Mouse (Mus musculus) midbrain, embryonic 12.5 days (tissue): ENCODE measurements around the gene Plvap. TPM values are rescaled to one million over a fixed set of nuclear protein-coding genes. Genes with fewer than 3 reads are reported as not detected.
"Not testable (repeated sequence)": the region's sequence is repeated elsewhere in the genome, so short reads cannot be mapped to it uniquely, and the experiment has no call there.

ENCODE experiments used
- ATAC-seq: fragments of 200-750 bp; cut with Nextera tagmentation; 2 replicates; pipeline ENCODE4 v1.8.0; 2017; ENCODE audit warnings: low read depth, moderate TSS enrichment, moderate library complexity; ENCODE audit not compliant: low FRiP score
- H3K27ac ChIP-seq: fragments of 300-500 bp; sonication (generic); replicated peaks from 2 replicates; pipeline ENCODE4 v1.5.1; 2016; ENCODE audit warnings: mild to moderate bottlenecking
- H3K27me3 ChIP-seq: fragments of 300-500 bp; sonication (generic); 2 replicates; pipeline ENCODE4 v1.6.1; 2016; ENCODE audit warnings: mild to moderate bottlenecking
- H3K36me3 ChIP-seq: fragments of 300-500 bp; sonication (generic); 2 replicates; pipeline ENCODE4 v1.6.1; 2016
- H3K4me1 ChIP-seq: fragments of 300-500 bp; sonication (generic); 2 replicates; pipeline ENCODE4 v1.6.1; 2016
- H3K4me2 ChIP-seq: fragments of 300-500 bp; sonication (generic); replicated peaks from 2 replicates; pipeline ENCODE4 v1.6.1; 2016; ENCODE audit warnings: mild to moderate bottlenecking, moderate library complexity
- H3K4me3 ChIP-seq: fragments of 300-500 bp; sonication (generic); 2 replicates; pipeline ENCODE4 v1.5.1; 2016; ENCODE audit warnings: mild to moderate bottlenecking
- H3K9ac ChIP-seq: fragments of 300-500 bp; sonication (generic); replicated peaks from 2 replicates; pipeline ENCODE4 v1.6.1; 2016; ENCODE audit warnings: mild to moderate bottlenecking, moderate library complexity
- H3K9me3 ChIP-seq: fragments of 300-500 bp; sonication (generic); 2 replicates; pipeline ENCODE4 v1.6.1; 2016; ENCODE audit warnings: mild to moderate bottlenecking
- WGBS: fragments of 180-500 bp; shearing (Covaris S2); methylation state at CpG from one replicate; pipeline ENCODE4 v1.1.7; 2016; 5-methylcytosine and 5-hydroxymethylcytosine counted together
- polyA plus RNA-seq: library from polyadenylated mRNA; unstranded; fragments of >200 nt; fragmentation: Nextera tagmentation; extraction: Ambion mirVana; gene quantifications from 2 replicates; pipeline ENCODE4 v1.2.1, GENCODE M21; 2016

Plvap gene
- polyA plus RNA-seq, 1 experiment from 2014 or later, result 29.5 TPM

DNA sequence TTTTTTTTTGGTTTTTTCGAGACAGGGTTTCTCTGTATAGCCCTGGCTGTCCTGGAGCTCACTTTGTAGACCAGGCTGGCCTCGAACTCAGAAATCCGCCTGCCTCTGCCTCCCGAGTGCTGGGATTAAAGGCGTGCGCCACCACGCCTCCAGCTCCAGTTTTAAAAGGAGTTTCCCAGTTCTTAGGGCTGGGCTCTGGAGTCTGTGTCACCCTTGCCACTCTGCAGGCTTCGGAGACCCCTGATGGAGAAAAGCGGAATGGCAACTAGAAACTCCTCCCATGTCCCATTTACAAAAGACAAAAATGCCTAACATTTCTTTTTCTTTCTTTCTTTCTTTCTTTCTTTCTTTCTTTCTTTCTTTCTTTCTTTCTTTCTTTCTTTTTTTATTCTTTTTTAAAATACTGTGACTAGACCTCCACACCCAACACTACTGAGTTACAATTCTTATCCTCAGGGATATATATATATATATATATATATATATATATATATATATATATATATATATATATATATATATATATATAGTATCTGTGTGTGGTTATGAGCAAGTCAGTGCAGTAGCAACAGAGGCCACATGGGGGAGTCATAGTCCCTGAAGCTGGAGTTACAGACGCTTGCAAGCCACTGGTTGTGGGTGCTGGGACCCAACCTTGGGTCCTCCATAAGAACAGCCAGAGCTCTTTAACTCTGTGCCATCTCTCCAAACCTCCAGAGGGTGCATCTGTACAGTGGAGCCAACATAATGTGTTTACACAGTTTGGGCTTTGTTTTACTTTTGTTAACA is 7.7 kb upstream of the Plvap start:
- not testable (repeated sequence) for H3K36me3 ChIP-seq, H3K4me3 ChIP-seq, H3K9me3 ChIP-seq, H3K4me1 ChIP-seq, H3K27ac ChIP-seq, ATAC-seq, H3K9ac ChIP-seq, H3K4me2 ChIP-seq
- WGBS, result 42% methylated on average over 9 of the region's 10 CpGs
- peaks cover 28% of the 10 kb centered on the region for H3K27me3 ChIP-seq

- H3K4me1 ChIP-seq, result peaks cover 4% of the 10 kb centered on the region; the same call in 1 of the 2 replicates
- no peak overlapping the region for H3K4me2 ChIP-seq
- H3K9me3 ChIP-seq, result no peaks in the 10 kb centered on the region
- ATAC-seq, result no peak
- H3K27me3 ChIP-seq, result peaks cover 8% of the 10 kb centered on the region
- no peak overlapping the region for H3K9ac ChIP-seq
- H3K36me3 ChIP-seq, result no peaks in the 10 kb centered on the region
- WGBS, result 28% methylated on average over 6 of the region's 6 CpGs
- H3K4me3 ChIP-seq, result no peak overlapping the region
- no peak overlapping the region for H3K27ac ChIP-seq
These were observed 5.2 kb upstream of the Plvap start for GRCm38 (mm10) chr8:71516786-71517185.

GRCm38 (mm10) chr8:71515043-71515442 is 3.5 kb upstream of the Plvap start:
- Histone ChIP-seq H3K36me3 (no peaks in the 10 kb centered on the region), H3K27ac (no peak overlapping the region), H3K4me2 (no peak overlapping the region), H3K4me3 (no peak overlapping the region), H3K4me1 (peaks cover 4% of the 10 kb centered on the region; the same call in 1 of the 2 replicates), H3K9ac (no peak overlapping the region), H3K27me3 (peaks cover 20% of the 10 kb centered on the region), H3K9me3 (no peaks in the 10 kb centered on the region)
- no peak for ATAC-seq
- WGBS, result 67% methylated on average over 5 of the region's 5 CpGs

DNA sequence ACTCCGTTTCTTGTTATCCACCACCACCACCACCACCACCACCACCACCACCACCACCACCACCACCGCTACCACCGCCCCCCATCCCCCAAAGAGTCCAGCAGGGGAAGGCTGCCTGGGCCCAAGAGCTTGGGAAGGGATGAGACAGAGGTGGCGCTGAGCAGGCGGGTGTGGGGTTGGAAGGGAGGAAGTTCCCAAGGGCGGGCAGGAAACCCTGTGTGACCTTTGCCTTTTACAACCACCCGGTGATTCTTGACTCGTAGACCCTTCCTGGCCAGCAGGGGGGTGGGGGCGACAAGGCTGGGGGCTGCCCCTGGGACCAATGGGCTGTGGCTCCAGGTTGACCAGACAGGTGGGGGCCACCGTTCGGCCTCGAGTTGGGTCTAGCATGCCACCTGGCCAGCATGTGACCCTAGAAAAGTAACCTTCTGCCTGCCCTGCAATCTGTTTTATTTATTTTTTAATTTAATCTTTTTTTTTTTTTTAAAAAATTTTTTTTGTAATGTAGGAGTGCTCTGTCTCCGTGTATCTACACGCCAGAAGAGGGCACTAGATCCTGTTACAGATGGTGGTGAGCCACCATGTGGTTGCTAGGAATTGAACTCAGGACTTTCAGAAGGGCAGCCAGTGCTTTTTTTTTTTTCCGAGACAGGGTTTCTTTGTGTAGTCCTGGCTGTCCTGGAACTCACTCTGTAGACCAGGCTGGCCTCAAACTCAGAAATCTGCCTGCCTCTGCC is 1.6 kb upstream of the Plvap start:
- ATAC-seq, result no peak
- Histone ChIP-seq H3K4me3 (no peak overlapping the region), H3K9ac (no peak overlapping the region), H3K9me3 (no peaks in the 10 kb centered on the region), H3K4me2 (no peak overlapping the region), H3K27me3 (peaks cover 37% of the 10 kb centered on the region), H3K27ac (no peak overlapping the region), H3K36me3 (no peaks in the 10 kb centered on the region), H3K4me1 (peaks cover 4% of the 10 kb centered on the region; the same call in 1 of the 2 replicates)
- WGBS, result 76% methylated on average over 15 of the region's 15 CpGs

DNA sequence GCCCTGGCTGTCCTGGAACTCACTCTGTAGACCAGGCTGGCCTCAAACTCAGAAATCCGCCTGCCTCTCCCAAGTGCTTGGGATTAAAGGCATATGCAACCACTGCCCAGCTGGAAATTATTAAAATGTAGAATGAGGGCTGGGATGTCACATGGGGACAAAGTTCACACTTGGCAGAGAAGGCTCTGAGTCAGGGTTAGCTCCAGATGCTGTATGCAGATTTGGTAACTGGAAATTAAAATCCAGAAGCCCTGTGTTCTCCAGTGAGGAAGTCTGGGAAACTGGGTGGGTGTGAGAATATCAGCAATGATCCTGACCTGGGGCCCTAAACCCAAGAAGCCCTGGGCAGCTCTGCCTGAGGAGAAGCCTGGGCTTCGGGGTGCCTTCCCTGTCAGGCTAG is 2.2 kb downstream of the Plvap start:
- no peak overlapping the region for H3K4me2 ChIP-seq
- no peak overlapping the region for H3K9ac ChIP-seq
- 65% methylated on average over 2 of the region's 2 CpGs for WGBS
- no peaks in the 10 kb centered on the region for H3K36me3 ChIP-seq
- no peak overlapping the region for H3K4me3 ChIP-seq
- peaks cover 9% of the 10 kb centered on the region for H3K4me1 ChIP-seq
- no peaks in the 10 kb centered on the region for H3K9me3 ChIP-seq
- peaks cover 74% of the 10 kb centered on the region for H3K27me3 ChIP-seq
- no peak overlapping the region for H3K27ac ChIP-seq
- no peak for ATAC-seq

DNA sequence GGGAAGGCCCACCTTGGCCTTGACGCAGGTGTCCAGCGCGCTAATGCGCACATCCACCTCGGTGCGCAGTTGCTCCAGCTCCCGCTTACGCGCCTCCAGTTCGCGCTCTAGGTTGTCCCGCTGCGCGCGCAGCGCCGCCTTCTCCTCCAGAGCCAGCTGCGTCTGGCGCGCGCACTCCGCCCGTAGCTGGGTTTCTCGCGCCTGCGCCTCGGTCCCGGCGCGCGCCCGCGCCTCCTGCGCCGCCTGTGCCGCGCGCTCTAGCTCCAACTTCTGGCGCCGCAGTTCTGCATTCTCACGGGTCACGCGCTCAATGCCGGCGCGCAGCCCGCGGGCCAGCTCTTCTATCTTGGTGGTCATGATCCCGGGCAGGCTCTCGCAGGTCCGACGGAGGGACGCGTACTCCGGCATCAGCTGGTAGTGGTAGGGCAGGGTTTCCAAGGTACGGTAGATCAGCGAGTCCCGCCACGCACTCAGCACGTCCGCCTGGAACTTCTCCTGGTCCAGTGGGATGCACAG is 3.9 kb downstream of the Plvap start:
- peak; percentile 59 for ATAC-seq
- Histone ChIP-seq H3K4me2 (peak overlapping the region; percentile 56), H3K4me3 (peak overlapping the region; percentile 39), H3K36me3 (no peaks in the 10 kb centered on the region), H3K9me3 (no peaks in the 10 kb centered on the region), H3K27ac (no peak overlapping the region), H3K27me3 (peaks cover 75% of the 10 kb centered on the region), H3K9ac (no peak overlapping the region), H3K4me1 (peaks cover 9% of the 10 kb centered on the region)
- under 1% methylated on average over 61 of the region's 61 CpGs for WGBS

GRCm38 (mm10) chr8:71505979-71506378 is 5.6 kb downstream of the Plvap start:
- no peaks in the 10 kb centered on the region for H3K9me3 ChIP-seq
- H3K4me1 ChIP-seq, result peaks cover 9% of the 10 kb centered on the region
- no peaks in the 10 kb centered on the region for H3K36me3 ChIP-seq
- no peak for ATAC-seq
- H3K4me2 ChIP-seq, result no peak overlapping the region
- WGBS, result 81% methylated on average over 4 of the region's 4 CpGs
- no peak overlapping the region for H3K4me3 ChIP-seq
- no peak overlapping the region for H3K9ac ChIP-seq
- no peak overlapping the region for H3K27ac ChIP-seq
- H3K27me3 ChIP-seq, result peaks cover 65% of the 10 kb centered on the region

GRCm38 (mm10) chr8:71505326-71505725 is 6.2 kb downstream of the Plvap start:
- ATAC-seq, result no peak
- H3K27ac ChIP-seq, result no peak overlapping the region
- no peak overlapping the region for H3K4me3 ChIP-seq
- H3K4me2 ChIP-seq, result no peak overlapping the region
- H3K4me1 ChIP-seq, result peaks cover 9% of the 10 kb centered on the region
- WGBS, result 96% methylated on average over 4 of the region's 4 CpGs
- H3K27me3 ChIP-seq, result peaks cover 59% of the 10 kb centered on the region
- H3K9ac ChIP-seq, result no peak overlapping the region
- no peaks in the 10 kb centered on the region for H3K9me3 ChIP-seq
- H3K36me3 ChIP-seq, result no peaks in the 10 kb centered on the region

GRCm38 (mm10) chr8:71504349-71504748 is 7.2 kb downstream of the Plvap start:
- WGBS, result 83% methylated on average over 4 of the region's 4 CpGs
- Histone ChIP-seq H3K4me1 (peaks cover 9% of the 10 kb centered on the region), H3K4me3 (no peak overlapping the region), H3K36me3 (no peaks in the 10 kb centered on the region), H3K9ac (no peak overlapping the region), H3K27me3 (peaks cover 49% of the 10 kb centered on the region), H3K9me3 (no peaks in the 10 kb centered on the region), H3K27ac (no peak overlapping the region), H3K4me2 (no peak overlapping the region)
- no peak for ATAC-seq

DNA sequence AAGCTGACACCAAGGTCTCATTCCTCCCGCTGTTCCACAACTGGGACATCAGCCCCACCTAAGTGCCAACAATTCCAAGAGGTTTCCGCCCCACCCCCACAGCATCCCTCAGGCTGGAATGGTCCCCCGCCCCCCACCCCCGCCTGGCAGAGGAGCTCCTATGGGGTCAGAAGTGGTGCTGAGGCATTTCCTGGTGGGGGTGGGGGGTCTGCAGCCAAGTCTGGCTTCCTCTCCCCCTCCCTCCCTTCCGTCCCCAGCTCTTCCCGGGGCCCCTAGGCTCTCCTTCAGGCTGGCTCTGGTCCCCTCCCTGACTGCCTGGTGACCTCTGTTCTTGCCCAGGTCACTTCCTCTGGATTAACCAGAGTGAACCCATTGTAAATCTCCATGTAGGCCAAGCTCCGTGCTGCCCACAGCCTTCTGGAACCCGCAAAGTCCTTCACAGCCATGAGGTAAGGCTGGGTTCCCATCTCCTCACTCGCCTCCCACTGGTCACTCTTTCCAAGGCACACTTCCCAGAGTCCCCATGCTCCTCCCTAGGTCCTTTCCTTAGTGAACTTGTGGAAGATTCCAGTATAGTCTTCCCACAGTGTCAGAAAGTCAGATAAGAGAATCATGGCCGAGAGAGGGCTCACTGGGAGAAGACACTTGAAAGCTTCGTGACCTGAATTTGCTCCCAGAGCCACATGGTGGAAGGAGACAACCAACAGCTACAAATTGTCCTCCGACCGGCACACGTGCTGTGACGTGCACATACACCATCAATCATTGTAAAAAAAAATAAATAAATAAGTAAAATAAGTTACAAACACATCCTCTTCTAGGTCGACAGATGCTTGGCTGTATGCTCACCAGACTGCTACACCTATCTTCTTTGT is 12.5 kb downstream of the Plvap start:
- WGBS, result 46% methylated on average over 16 of the region's 16 CpGs
- H3K36me3 ChIP-seq, result peaks cover 1% of the 10 kb centered on the region; the same call in 1 of the 2 replicates
- H3K4me3 ChIP-seq, result no peak overlapping the region
- H3K4me1 ChIP-seq, result peaks cover 21% of the 10 kb centered on the region
- H3K4me2 ChIP-seq, result no peak overlapping the region
- H3K27ac ChIP-seq, result no peak overlapping the region
- H3K9ac ChIP-seq, result no peak overlapping the region
- no peaks in the 10 kb centered on the region for H3K9me3 ChIP-seq
- ATAC-seq, result no peak
- H3K27me3 ChIP-seq, result peaks cover 6% of the 10 kb centered on the region; the same call in 1 of the 2 replicates

- H3K36me3 ChIP-seq, result peaks cover 9% of the 10 kb centered on the region
- H3K4me1 ChIP-seq, result peaks cover 21% of the 10 kb centered on the region
- H3K4me2 ChIP-seq, result no peak overlapping the region
- H3K27ac ChIP-seq, result no peak overlapping the region
- WGBS, result 27% methylated on average over 15 of the region's 15 CpGs
- no peaks in the 10 kb centered on the region for H3K9me3 ChIP-seq
- no peak for ATAC-seq
- H3K4me3 ChIP-seq, result no peak overlapping the region
- no peak overlapping the region for H3K9ac ChIP-seq
- H3K27me3 ChIP-seq, result peaks cover 6% of the 10 kb centered on the region; the same call in 1 of the 2 replicates
These were observed 13.6 kb downstream of the Plvap start for GRCm38 (mm10) chr8:71497881-71498501.
